Mouse (Mus musculus) neural tube, embryonic 14.5 days (tissue): Measurements from ENCODE around the gene Asap2. TPM values are rescaled to one million over a fixed set of nuclear protein-coding genes. Genes with fewer than 3 reads are reported as not detected.
"Not testable (repeated sequence)": the region's sequence is repeated elsewhere in the genome, so short reads cannot be mapped to it uniquely, and the experiment has no call there.

Experiments
- ATAC-seq: fragments of 200-750 bp; cut with Nextera tagmentation; 2 replicates; pipeline ENCODE4 v1.8.0; 2017; ENCODE audit warnings: low read depth, mild to moderate bottlenecking, moderate TSS enrichment, moderate library complexity
- H3K27ac ChIP-seq: fragments of 300-500 bp; sonication (generic); 2 replicates; pipeline ENCODE4 v1.5.1; 2014; ENCODE audit warnings: low read depth, mild to moderate bottlenecking, control low read depth, low read length, moderate library complexity, mixed read lengths
- H3K27me3 ChIP-seq: fragments of 300-500 bp; sonication (generic); 2 replicates; pipeline ENCODE4 v1.6.1; 2014; ENCODE audit warnings: low read length; ENCODE audit not compliant: control insufficient read depth, insufficient read depth
- H3K36me3 ChIP-seq: fragments of 300-500 bp; sonication (generic); 2 replicates; pipeline ENCODE4 v1.6.1; 2014; ENCODE audit warnings: low read length, mixed read lengths; ENCODE audit not compliant: control insufficient read depth, insufficient read depth
- H3K4me1 ChIP-seq: fragments of 300-500 bp; sonication (generic); 2 replicates; pipeline ENCODE4 v1.6.1; 2014; ENCODE audit warnings: low read length; ENCODE audit not compliant: control insufficient read depth, insufficient read depth
- H3K4me2 ChIP-seq: fragments of 300-500 bp; sonication (generic); 2 replicates; pipeline ENCODE4 v1.6.1; 2014; ENCODE audit warnings: mild to moderate bottlenecking, low read depth, low read length, control low read depth
- H3K4me3 ChIP-seq: fragments of 300-500 bp; sonication (generic); 2 replicates; pipeline ENCODE4 v1.5.1; 2014; ENCODE audit warnings: low read depth, low read length, control low read depth, mixed read lengths
- H3K9ac ChIP-seq: fragments of 300-500 bp; sonication (generic); replicated peaks from 2 replicates; pipeline ENCODE4 v1.6.1; 2014; ENCODE audit warnings: low read depth, mild to moderate bottlenecking, control low read depth, low read length, mixed read lengths
- H3K9me3 ChIP-seq: fragments of 300-500 bp; sonication (generic); 2 replicates; pipeline ENCODE4 v1.6.1; 2016; ENCODE audit warnings: low read length; ENCODE audit not compliant: control insufficient read depth
- WGBS: fragments of 180-500 bp; shearing (Covaris S2); extraction: QIAGEN DNeasy Blood & Tissue Kit; methylation state at CpG from one replicate; pipeline ENCODE4 v1.1.7; 2014; 5-methylcytosine and 5-hydroxymethylcytosine counted together
- polyA plus RNA-seq: library from polyadenylated mRNA; unstranded; fragments of >200 nt; fragmentation: Nextera tagmentation; extraction: Ambion mirVana; gene quantifications from 2 replicates; pipeline ENCODE4 v1.2.1, GENCODE M21; 2014

The Asap2 gene
- polyA plus RNA-seq, result 19.1 and 19.7 TPM in 2 replicates

DNA sequence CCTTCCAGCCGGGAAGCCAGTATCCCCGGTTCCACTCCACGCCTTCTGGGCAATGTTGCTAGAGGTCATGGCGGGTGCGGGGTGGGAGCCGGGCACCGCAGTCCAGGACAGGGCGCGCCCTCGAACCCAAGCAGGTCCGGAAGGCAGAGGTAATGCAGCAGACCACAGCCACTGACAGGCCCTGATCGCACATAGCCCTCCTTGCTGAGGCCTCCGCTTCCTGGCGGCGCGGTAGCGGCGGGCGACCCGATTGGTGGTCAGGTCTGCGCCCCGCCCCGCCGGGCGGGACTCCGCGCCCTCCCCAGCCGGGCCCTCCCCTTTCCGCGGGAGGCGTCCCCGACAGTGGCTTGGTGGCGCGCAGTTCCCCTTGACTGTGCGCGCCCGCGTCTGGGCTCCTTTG lies at the start of gene Asap2:
TSS of gene Asap2 (plus strand) at position 328 of the 400 bp plus-strand sequence.
- Histone ChIP-seq H3K4me2 (peak within 1 kb of the TSS; percentile 26; the same call in 1 of the 2 replicates), H3K9ac (peak within 1 kb of the TSS; percentile 48), H3K4me3 (peak within 1 kb of the TSS; percentile 37)
- not testable (repeated sequence) for H3K36me3 ChIP-seq, H3K4me1 ChIP-seq, H3K9me3 ChIP-seq, H3K27me3 ChIP-seq, ATAC-seq, H3K27ac ChIP-seq
- 0% methylated on average over 19 of the region's 38 CpGs for WGBS

DNA sequence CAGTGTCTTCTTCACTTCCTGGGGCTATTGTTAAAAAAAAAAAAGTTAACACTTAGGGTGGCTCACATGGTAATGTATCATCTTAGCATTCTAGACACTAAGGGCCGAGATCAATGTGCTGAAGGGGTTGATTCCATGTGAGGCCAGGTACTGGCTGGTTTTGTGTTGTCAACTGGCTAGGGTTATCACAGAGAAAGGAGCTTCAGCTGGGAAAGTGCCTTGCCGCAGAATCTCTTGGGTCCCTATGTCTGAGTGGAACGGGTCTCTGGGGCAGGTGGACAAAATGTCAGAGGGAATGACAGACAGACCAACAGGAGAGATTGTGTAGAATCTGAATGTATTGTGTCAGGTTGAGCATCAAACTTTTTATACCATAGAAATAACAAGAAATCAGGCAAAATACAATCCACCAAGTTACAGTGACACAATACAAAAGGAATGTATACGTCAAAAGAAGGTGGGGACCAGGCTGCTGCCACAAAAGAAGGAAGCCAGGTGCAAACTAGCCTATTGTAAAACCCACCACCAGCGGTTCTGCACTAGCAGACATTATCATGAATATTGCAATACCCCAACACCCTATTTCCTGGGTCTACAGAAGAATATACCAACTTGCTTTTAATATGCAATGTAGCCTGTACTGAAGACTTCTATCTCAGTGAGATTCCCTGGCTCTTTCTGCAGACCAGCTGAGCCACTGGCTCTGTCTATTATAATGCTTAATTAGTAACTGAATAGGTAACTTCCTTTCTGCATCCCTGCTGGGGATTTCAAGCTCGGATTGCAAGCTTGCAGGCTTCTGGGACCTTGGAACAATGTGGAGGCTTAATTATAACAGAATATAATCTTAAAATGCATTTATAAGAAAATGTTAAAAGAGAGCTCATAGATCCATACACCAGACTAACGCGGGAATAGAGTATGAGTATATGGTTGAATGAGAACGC lies 42.9 kb upstream of the Asap2 start:
- not testable (repeated sequence) for H3K27ac ChIP-seq, ATAC-seq, H3K4me3 ChIP-seq, H3K9ac ChIP-seq, H3K36me3 ChIP-seq, H3K4me2 ChIP-seq, H3K27me3 ChIP-seq, H3K9me3 ChIP-seq, H3K4me1 ChIP-seq
- 71% methylated on average over 9 of the region's 9 CpGs for WGBS

DNA sequence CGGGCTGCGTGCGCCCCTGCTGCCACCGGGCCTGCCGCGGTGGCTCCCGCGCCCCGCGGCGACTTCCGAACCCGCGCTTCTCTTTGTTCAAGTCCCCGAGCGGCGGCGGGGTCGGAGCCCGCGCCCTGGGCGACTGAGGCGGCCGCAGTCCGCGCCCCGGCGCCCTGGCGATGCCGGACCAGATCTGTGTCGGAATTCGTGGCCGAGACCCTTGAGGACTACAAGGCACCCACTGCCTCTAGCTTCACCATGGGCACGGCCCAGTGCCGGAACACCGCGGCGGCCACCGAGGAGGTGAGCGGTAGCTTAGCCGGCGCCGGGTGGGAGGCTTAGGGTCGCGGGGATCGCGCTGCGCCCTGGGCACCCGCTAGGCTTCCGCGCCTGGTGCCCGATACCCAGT lies 320 bp downstream of the Asap2 start:
- H3K27ac ChIP-seq, H3K9me3 ChIP-seq, ATAC-seq, H3K4me1 ChIP-seq, H3K27me3 ChIP-seq, H3K4me2 ChIP-seq, H3K36me3 ChIP-seq: not testable (repeated sequence)
- peak overlapping the region; percentile 48 for H3K9ac ChIP-seq
- peak overlapping the region; percentile 37 for H3K4me3 ChIP-seq
- under 1% methylated on average over 27 of the region's 52 CpGs for WGBS

DNA sequence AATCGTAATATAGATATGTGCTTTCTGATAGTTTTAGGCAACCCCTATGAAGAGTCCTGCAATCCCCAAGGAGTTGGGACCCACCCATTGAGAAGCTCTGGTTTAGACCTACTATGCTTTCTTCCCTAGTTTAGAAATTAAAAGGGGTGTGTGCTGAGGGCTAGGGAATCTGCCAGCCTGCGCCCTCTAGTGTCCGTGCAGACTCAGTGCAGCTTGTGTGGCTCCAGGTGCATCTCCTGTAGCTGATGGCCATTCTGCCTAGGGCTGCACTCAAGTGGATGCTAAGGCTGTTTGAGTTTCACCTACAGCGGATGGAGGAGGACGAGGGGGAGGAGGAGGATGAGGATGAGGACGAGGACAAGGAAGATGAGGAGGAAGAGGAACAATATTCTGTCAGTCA lies 40.6 kb downstream of the Asap2 start:
- not testable (repeated sequence) for H3K4me3 ChIP-seq, H3K4me1 ChIP-seq
- 57% methylated on average over 6 of the region's 6 CpGs for WGBS

DNA sequence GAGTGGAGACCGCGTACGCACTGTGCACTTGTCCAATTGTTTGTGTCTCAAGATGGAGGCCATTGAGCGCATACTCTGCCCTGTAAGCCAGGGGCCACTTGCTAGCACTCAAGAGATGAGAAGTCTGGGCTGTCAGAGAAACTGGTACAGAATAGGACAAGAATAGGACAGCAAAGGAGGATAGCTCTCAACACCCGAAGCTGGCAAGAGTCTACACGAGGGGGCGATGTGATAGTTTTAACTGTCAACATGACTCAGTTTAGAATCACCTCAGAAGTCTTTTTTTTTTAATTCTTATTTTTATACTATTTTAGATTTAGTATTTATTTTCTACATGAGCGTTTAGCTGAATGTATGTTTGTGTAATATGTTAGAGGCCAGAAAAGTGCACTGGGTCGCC lies 56.5 kb downstream of the Asap2 start:
- ATAC-seq, H3K9me3 ChIP-seq: not testable (repeated sequence)
- 98% methylated on average over 9 of the region's 9 CpGs for WGBS

More for the DNA sequence above, 40.6 kb downstream of the Asap2 start:
- not testable (repeated sequence) for H3K36me3 ChIP-seq, H3K9ac ChIP-seq, H3K27ac ChIP-seq, H3K9me3 ChIP-seq, ATAC-seq, H3K4me2 ChIP-seq, H3K27me3 ChIP-seq

DNA sequence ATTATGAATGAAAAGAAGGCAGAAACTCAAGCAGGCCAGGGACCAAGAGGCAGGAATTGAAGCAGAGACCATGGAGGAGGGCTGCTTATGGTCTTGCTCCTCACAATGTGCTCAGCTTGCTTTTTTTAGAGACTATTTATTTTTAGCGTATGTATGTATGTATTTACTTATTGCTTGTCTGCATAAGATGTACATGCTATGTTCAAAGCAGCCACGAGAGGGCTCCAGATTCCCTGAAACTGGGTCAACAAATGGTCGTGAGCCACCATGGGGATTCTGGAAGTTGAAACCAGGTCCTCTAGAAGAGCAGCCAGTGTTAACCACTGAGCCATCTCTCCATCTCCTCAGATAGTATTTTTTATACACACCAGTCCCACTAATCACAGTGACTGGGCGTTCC lies 85.5 kb downstream of the Asap2 start:
- H3K9me3 ChIP-seq, H3K4me2 ChIP-seq, H3K4me3 ChIP-seq, H3K27me3 ChIP-seq, H3K36me3 ChIP-seq, H3K4me1 ChIP-seq, ATAC-seq, H3K27ac ChIP-seq, H3K9ac ChIP-seq: not testable (repeated sequence)
- WGBS, result 28% methylated on average over 3 of the region's 4 CpGs

More for the DNA sequence above, 56.5 kb downstream of the Asap2 start:
- not testable (repeated sequence) for H3K4me1 ChIP-seq, H3K36me3 ChIP-seq, H3K4me3 ChIP-seq, H3K27ac ChIP-seq, H3K4me2 ChIP-seq, H3K27me3 ChIP-seq, H3K9ac ChIP-seq

DNA sequence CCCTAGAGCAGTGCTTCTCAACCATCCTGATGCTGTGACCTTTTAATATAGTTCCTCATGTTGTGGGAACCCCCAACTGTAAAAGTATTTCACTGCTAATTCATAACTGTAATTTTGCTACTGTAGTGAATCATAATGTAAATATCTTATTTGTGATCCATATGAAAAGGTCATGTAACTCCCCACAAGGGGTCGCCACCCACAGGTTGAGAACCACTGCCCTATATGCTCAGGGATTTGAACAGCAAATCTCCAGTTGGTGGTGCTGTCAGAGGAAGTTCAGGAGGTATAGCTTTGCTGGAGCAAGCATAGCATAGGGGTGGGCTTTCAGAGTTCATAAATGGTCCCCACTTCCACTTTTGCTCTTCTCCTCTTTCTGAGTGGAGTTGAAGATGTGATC lies 99.9 kb downstream of the Asap2 start:
- WGBS, result 21% methylated on average over 1 of the region's 1 CpGs
- not testable (repeated sequence) for H3K27ac ChIP-seq, H3K9ac ChIP-seq, H3K4me3 ChIP-seq, H3K4me2 ChIP-seq, ATAC-seq, H3K4me1 ChIP-seq, H3K9me3 ChIP-seq, H3K36me3 ChIP-seq, H3K27me3 ChIP-seq

DNA sequence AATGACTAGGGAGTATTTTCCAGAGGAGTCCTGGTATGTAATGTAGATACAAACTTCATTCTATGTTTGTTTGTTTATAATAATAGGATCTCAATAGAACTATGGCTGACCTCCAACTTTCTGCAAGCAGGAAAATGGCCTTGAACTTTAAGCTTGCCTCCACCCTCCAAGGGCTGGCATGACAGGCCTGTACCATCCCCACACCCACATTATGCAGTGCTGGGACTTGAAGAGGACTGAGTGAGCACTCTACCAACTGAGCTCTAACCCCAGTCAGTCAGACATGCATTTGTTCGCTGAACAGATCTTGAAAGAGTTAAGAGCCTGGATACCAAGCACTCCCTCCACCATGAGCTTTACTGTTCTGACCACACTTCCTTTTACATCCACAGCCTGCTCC lies 102.2 kb downstream of the Asap2 start:
- not testable (repeated sequence) for ATAC-seq, H3K4me1 ChIP-seq, H3K36me3 ChIP-seq, H3K4me3 ChIP-seq, H3K27me3 ChIP-seq, H3K4me2 ChIP-seq, H3K9me3 ChIP-seq, H3K9ac ChIP-seq, H3K27ac ChIP-seq
- 55% methylated on average over 1 of the region's 1 CpGs for WGBS

DNA sequence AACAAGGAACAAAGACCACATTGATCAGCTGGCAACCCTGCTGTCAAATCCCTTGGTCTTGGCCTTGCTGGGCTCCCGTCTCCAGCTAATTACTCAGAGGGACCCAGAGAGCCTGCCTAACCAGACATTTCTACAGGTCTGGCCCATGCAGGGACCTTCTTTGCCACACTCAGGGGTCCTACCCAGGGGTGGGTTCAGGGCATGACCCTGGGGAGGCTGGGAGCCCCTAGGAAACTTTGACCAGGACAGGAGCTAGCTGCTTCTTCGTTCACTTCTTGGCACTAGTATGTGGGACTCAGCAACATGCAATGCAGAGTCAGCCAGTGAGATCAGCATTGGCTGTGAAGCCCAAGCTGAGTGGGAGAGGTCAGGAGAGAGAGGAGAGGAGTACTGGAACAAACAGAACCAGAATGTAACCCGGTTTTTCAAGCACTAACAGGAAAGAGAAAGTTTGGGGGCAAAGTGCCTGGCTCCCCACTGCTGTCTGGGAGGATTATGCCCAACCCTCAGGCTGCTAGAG lies 107.6 kb downstream of the Asap2 start:
- not testable (repeated sequence) for H3K4me2 ChIP-seq, H3K4me3 ChIP-seq, H3K9ac ChIP-seq, H3K36me3 ChIP-seq, H3K27me3 ChIP-seq, H3K9me3 ChIP-seq, ATAC-seq, H3K27ac ChIP-seq, H3K4me1 ChIP-seq
- 54% methylated on average over 3 of the region's 3 CpGs for WGBS
